Mouse (Mus musculus) spleen, adult 2 months (tissue): ENCODE results near the gene Katnb1.

Experiments used
- CTCF ChIP-seq: fragments of 200-500 bp; IDR thresholded peaks from 2 replicates; pipeline ENCODE4 v1.5.1; 2011; ENCODE audit warnings: mild to moderate bottlenecking, inconsistent platforms; ENCODE audit not compliant: insufficient read depth, insufficient read length, insufficient replicate concordance; ENCODE audit errors: extremely low read depth
- POLR2A ChIP-seq: fragments of 200-500 bp; IDR thresholded peaks from 2 replicates; pipeline ENCODE4 v1.6.1; 2011; ENCODE audit warnings: low read depth, low read length, inconsistent platforms

- TF ChIP-seq CTCF, result no peak
- no peak for TF ChIP-seq POLR2A
Observed at GRCm38 (mm10) chr8:95127658-95128057, 46.7 kb downstream of the Katnb1 start.
